Mouse (Mus musculus) small intestine, adult 2 months (tissue): ENCODE measurements around the gene Cdc45. TPM values are rescaled to one million over a fixed set of nuclear protein-coding genes. Genes with fewer than 3 reads are reported as not detected.

Experiments
- H3K27ac ChIP-seq: fragments of 200-500 bp; 2 replicates; pipeline ENCODE4 v1.5.1; 2012; ENCODE audit warnings: low read depth, low read length, control low read depth, inconsistent platforms; ENCODE audit not compliant: insufficient read depth
- H3K27me3 ChIP-seq: fragments of 200-500 bp; 2 replicates; pipeline ENCODE4 v1.6.1; 2012; ENCODE audit warnings: mild to moderate bottlenecking, moderate library complexity, low read length, inconsistent platforms; ENCODE audit not compliant: control insufficient read depth, insufficient read depth
- H3K36me3 ChIP-seq: fragments of 200-500 bp; 2 replicates; pipeline ENCODE4 v1.6.1; 2012; ENCODE audit warnings: mild to moderate bottlenecking, low read length, control low read depth, inconsistent platforms; ENCODE audit not compliant: control insufficient read depth, insufficient read depth
- H3K4me1 ChIP-seq: fragments of 200-500 bp; 2 replicates; pipeline ENCODE4 v1.6.1; 2012; ENCODE audit warnings: low read length, inconsistent platforms, mixed read lengths; ENCODE audit not compliant: control insufficient read depth, insufficient read depth, insufficient read length
- H3K4me3 ChIP-seq: fragments of 200-500 bp; 2 replicates; pipeline ENCODE4 v1.5.1; 2012; ENCODE audit warnings: low read depth, mild to moderate bottlenecking, control low read depth, inconsistent platforms, low read length, moderate library complexity
- CTCF ChIP-seq: fragments of 200-500 bp; IDR thresholded peaks from 2 replicates; pipeline ENCODE4 v1.5.1; 2012; ENCODE audit warnings: low read depth, mild to moderate bottlenecking, control low read depth, inconsistent platforms, low read length, moderate library complexity, mixed read lengths; ENCODE audit not compliant: insufficient replicate concordance, insufficient read length; ENCODE audit errors: extremely low read depth
- POLR2A ChIP-seq: fragments of 200-500 bp; IDR thresholded peaks from 2 replicates; pipeline ENCODE4 v1.6.1; 2012; ENCODE audit warnings: low read depth, mild to moderate bottlenecking, control low read depth, inconsistent platforms, low read length, moderate library complexity
- WGBS: fragments of 180-500 bp; shearing (Covaris S2); methylation state at CpG from one replicate; pipeline ENCODE4 v1.1.7; 2018; 5-methylcytosine and 5-hydroxymethylcytosine counted together
- polyA plus RNA-seq: library from polyadenylated mRNA; depleted of rRNA; stranded (reverse); fragments of >200 nt; gene quantifications from 2 replicates; pipeline ENCODE4 v1.2.3, GENCODE M21; 2012

Cdc45 gene
- polyA plus RNA-seq, 1 experiment = 6.6 TPM

DNA sequence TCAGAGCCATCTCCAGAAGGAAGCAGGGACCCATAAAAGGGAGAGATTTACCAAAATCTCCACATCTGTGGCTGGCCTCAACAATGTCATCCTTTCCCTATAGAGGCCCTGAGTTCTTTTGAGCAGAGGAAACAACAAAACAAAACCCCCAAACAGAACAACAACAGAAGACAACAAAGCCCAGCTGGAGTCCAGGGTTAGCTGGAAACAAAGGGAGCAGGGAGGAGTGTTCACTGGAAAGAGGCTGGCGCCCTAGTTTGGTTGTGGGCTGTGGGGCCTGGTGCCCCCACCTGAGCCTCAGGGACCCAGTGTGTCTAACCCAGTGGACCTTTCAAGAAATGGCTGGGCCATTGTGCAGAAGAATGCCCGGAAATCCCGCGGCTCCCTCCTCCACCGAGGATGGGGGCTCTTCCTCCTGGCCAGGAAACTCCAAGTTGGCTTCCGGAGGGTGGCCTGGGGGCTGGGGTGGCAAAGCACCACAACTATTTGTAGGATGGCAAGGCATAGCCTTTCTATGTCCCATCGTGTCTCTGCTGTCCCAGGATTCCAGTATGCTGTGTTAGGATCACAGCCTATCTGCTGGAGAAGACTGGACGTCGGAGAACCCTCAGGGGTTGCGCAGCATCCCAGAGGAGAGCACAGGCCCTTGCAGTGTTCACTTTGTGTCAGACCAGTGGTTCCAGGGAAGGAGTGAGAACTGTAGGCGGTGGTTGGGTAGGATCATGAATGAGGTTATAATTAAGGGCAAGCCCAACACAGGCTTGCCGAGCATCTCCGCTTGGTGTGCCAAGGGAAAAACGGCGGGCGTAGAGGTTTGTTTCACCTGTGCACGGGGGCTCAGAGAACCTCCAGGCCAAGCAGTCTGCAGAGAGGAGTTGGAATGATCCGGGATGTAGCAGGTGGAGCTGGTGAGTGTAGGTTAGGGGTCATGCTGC is 35.9 kb downstream of the Cdc45 start:
- WGBS = 62% methylated on average over 18 of the region's 18 CpGs
- H3K4me3 ChIP-seq = no peak overlapping the region
- H3K27me3 ChIP-seq = peaks cover 26% of the 10 kb centered on the region
- no peak overlapping the region for H3K27ac ChIP-seq
- H3K36me3 ChIP-seq = no peaks in the 10 kb centered on the region
- TF ChIP-seq POLR2A = no peak
- no peak for TF ChIP-seq CTCF
- peaks cover 9% of the 10 kb centered on the region for H3K4me1 ChIP-seq

DNA sequence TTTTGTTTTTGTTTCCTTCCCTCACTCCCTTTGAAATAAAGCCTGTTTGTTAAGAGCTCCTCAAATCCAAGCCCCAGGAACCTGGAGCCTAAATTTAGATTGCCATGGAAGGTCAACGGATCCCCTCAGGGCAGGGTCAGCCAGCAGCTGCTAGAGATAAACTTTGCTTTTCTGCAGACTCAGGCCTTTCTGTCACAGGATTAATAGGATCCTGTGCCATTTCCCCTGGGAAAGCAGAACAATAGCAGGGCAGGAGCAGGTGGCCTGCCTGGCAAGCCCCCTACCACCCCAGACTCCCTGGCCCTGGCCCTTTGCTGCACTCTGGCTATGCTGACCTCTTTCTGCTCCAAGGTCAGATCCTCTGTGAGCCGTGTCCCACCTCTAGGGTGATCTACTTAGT is 37.9 kb downstream of the Cdc45 start:
- H3K4me1 ChIP-seq = peaks cover 9% of the 10 kb centered on the region
- TF ChIP-seq POLR2A (no peak), CTCF (no peak)
- no peaks in the 10 kb centered on the region for H3K36me3 ChIP-seq
- 65% methylated on average over 2 of the region's 2 CpGs for WGBS
- H3K4me3 ChIP-seq = no peak overlapping the region
- H3K27ac ChIP-seq = no peak overlapping the region
- peaks cover 26% of the 10 kb centered on the region for H3K27me3 ChIP-seq

DNA sequence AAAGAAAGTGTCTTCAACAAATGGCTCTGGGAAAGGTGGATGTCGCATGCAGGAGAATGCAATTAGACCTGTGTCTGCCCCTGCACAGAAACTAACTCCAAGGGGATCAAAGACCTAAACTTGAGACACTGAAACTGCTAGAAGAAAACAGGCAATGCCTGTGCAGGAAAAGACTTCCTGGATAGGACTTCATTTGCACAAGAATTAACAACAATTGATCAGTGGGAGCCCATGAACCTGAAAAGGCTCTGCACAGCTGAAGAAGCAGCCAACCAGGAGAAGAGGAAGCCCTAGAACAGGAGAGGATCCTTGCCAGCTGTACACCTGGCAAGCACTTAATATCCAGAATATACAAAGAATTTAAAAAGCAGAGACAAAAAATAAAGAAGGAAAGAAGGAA is 42.3 kb downstream of the Cdc45 start:
- TF ChIP-seq POLR2A (no peak), CTCF (no peak)

DNA sequence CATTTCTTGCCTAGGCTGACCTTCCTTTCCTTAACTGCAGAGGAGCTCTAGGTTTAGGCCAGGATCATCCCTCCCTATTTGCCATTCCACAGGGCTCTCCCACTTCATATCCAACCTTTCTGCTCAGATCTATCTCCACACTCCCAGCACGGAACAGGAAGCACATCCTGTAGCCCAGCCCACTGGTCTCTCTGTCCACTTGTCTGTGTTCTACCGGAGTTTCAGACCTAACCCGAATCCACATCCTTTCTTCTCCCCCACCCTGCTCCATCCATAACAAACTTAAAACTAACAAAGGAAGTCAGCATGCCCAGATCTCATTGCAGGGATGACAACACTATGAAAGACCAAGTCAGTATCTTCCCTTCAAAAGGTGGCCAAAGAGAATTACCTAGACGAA is 45.4 kb downstream of the Cdc45 start:
- Histone ChIP-seq H3K4me3 (no peak overlapping the region), H3K4me1 (no peaks in the 10 kb centered on the region), H3K27me3 (no peaks in the 10 kb centered on the region), H3K27ac (no peak overlapping the region), H3K36me3 (no peaks in the 10 kb centered on the region)
- 76% methylated on average over 4 of the region's 4 CpGs for WGBS
- TF ChIP-seq POLR2A (no peak), CTCF (no peak)

More for the DNA sequence above, 42.3 kb downstream of the Cdc45 start:
- WGBS = 88% methylated on average over 1 of the region's 1 CpGs
- Histone ChIP-seq H3K36me3 (no peaks in the 10 kb centered on the region), H3K4me3 (no peak overlapping the region), H3K27me3 (no peaks in the 10 kb centered on the region), H3K4me1 (no peaks in the 10 kb centered on the region), H3K27ac (no peak overlapping the region)

DNA sequence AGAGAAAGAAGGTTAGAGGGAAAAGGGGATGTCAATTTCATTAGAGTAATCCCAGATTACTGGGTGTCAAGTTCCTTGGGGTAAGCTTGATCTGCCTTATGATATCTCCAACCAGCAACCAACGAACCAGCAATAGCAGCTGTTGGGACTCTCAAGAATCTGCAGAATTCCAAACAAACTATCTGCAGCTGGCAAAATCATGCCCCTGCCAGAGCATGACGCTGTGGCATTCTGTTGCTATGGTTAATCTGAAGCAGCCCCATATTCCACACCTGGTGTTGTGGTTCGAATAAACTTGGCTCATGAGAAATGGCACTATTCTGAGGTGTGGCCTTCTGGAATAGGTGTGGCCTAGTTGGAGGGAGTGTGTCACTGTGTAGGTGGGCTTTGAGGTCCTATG is 48.8 kb downstream of the Cdc45 start:
- 50% methylated on average over 3 of the region's 3 CpGs for WGBS
- H3K4me1 ChIP-seq = no peaks in the 10 kb centered on the region

DNA sequence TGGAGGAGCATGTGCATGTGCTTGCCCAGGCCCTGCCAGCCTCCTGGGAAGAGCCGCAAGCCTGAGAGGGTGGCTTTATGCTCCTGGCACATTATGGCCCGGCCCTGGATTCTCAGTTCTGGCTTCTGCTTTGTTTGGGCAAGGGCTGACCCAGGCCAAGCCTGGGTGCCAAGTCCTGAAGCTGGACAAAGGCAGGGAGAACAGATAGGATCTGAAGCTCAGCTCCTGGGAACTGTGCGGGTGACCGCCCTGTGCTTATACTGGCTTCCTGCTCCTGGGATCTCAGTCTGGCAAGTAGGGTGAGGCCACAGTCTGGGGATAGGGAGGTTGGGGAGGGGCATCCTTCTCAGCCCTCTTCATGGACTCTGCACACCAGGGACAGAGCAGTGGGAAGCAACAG is 50.1 kb downstream of the Cdc45 start:
- Histone ChIP-seq H3K36me3 (no peaks in the 10 kb centered on the region), H3K27me3 (no peaks in the 10 kb centered on the region), H3K4me3 (no peak overlapping the region), H3K27ac (no peak overlapping the region), H3K4me1 (no peaks in the 10 kb centered on the region)
- TF ChIP-seq CTCF (no peak), POLR2A (no peak)
- 83% methylated on average over 4 of the region's 4 CpGs for WGBS

More for the DNA sequence above, 48.8 kb downstream of the Cdc45 start:
- no peak for TF ChIP-seq CTCF
- TF ChIP-seq POLR2A = no peak
- Histone ChIP-seq H3K4me3 (no peak overlapping the region), H3K36me3 (no peaks in the 10 kb centered on the region), H3K27ac (no peak overlapping the region), H3K27me3 (no peaks in the 10 kb centered on the region)

DNA sequence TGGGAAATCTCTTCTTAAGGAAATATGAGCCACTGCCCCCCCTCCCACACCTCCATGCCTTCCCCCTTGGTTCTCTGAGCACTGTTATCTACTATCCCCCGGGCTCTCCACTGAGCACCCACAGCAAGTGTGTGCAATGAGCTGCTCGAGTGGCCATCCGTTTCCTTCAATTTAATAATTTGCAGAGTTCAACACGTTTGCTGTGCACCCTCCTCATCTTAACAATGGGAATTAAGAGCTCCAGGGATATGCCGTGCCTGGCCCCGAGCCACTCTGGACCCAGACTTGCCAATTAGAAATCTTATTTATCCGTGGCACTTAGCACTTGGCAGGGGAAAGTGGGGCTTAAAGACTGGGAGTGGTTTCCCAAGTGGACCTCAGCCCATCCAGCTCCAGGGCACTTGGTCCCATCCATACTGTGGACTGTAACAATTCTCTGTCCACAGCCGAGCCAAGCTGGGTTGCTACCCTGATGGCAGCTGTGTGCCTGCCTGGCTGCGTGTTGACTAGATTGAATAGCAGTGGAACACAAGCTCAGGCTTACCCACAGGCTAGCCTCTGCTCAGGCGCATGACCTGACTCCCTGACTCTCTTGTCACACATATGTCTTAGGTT is 59.8 kb downstream of the Cdc45 start:
- Histone ChIP-seq H3K4me3 (no peak overlapping the region), H3K4me1 (peaks cover 4% of the 10 kb centered on the region; the same call in 1 of the 2 replicates), H3K27me3 (no peaks in the 10 kb centered on the region), H3K27ac (no peak overlapping the region), H3K36me3 (no peaks in the 10 kb centered on the region)
- WGBS = 78% methylated on average over 10 of the region's 10 CpGs
- TF ChIP-seq POLR2A = no peak
- no peak for TF ChIP-seq CTCF
